Mouse (Mus musculus): ENCODE results near the gene Hist1h2ad. TPM values are rescaled to one million over a fixed set of nuclear protein-coding genes. Genes with fewer than 3 reads are reported as not detected.

Hist1h2ad gene
- polyA plus RNA-seq, 1 experiment from 2014 or later: 4.2 TPM

GRCm38 (mm10) chr13:23576351-23576881, 2.2 kb downstream of the Hist1h2ad start:
- WGBS: 5% methylated on average over 7 of the region's 7 CpGs
- Histone ChIP-seq H3K4me3 (ENCODE audit: low read depth, low read length) (peak overlapping the region; percentile 38), H3K27ac (ENCODE audit: low read depth) (peak overlapping the region; percentile 80), H3K9me3 (ENCODE audit: control insufficient read depth, low read length) (no peaks in the 10 kb centered on the region), H3K27me3 (replicated peaks; ENCODE audit: control insufficient read depth, insufficient read depth, low read length) (no peaks in the 10 kb centered on the region), H3K4me2 (ENCODE audit: low read length) (peak overlapping the region; percentile 80), H3K36me3 (ENCODE audit: control insufficient read depth, insufficient read depth, low read length) (no peaks in the 10 kb centered on the region), H3K4me1 (replicated peaks; ENCODE audit: control insufficient read depth, insufficient read depth, low read length) (peaks cover 14% of the 10 kb centered on the region), H3K9ac (ENCODE audit: low read length) (peak overlapping the region; percentile 86)
- DNase-seq (ENCODE audit: low spot score): peak; percentile 74
- no peak for ATAC-seq (replicated peaks; ENCODE audit: low FRiP score, low TSS enrichment, low read depth)

GRCm38 (mm10) chr13:23576906-23577639, 2.9 kb downstream of the Hist1h2ad start:
- WGBS: 31% methylated on average over 6 of the region's 6 CpGs
- Histone ChIP-seq H3K4me3 (ENCODE audit: low read depth, low read length) (peak overlapping the region; percentile 38), H3K9ac (ENCODE audit: low read length) (peak overlapping the region; percentile 86), H3K27ac (ENCODE audit: low read depth) (peak overlapping the region; percentile 80), H3K36me3 (ENCODE audit: control insufficient read depth, insufficient read depth, low read length) (no peaks in the 10 kb centered on the region), H3K4me2 (ENCODE audit: low read length) (peak overlapping the region; percentile 80), H3K27me3 (replicated peaks; ENCODE audit: control insufficient read depth, insufficient read depth, low read length) (no peaks in the 10 kb centered on the region), H3K9me3 (ENCODE audit: control insufficient read depth, low read length) (no peaks in the 10 kb centered on the region), H3K4me1 (replicated peaks; ENCODE audit: control insufficient read depth, insufficient read depth, low read length) (peaks cover 14% of the 10 kb centered on the region)
- ATAC-seq (replicated peaks; ENCODE audit: low FRiP score, low TSS enrichment, low read depth): no peak
- DNase-seq (ENCODE audit: low spot score): peak; percentile 49

DNA sequence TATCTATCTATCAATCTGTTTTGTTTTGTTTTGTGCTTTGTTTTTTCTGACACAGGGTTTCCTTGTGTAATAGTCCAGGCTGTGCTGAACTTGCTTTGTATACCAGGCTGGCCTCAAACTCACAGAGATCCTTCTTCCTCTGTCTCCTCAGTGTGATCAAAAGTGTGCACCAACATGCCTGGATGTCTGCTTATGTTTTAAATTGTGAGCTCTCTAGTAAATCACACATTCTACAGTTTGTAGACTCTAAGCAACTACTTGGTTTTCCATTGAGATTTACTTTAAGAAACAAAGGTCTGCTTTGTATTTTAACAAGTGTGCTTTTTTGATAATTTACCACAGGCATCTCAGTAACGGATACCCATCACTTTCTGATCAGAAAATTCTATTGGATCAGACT, 3.7 kb downstream of the Hist1h2ad start:
- H3K9me3 ChIP-seq (ENCODE audit: control insufficient read depth, low read length): no peaks in the 10 kb centered on the region
- H3K9ac ChIP-seq (ENCODE audit: low read length): no peak overlapping the region
- no peak overlapping the region for H3K27ac ChIP-seq (ENCODE audit: low read depth)
- H3K27me3 ChIP-seq (replicated peaks; ENCODE audit: control insufficient read depth, insufficient read depth, low read length): no peaks in the 10 kb centered on the region
- no peaks in the 10 kb centered on the region for H3K36me3 ChIP-seq (ENCODE audit: control insufficient read depth, insufficient read depth, low read length)
- no peak overlapping the region for H3K4me3 ChIP-seq (ENCODE audit: low read depth, low read length)
- no peak overlapping the region for H3K4me2 ChIP-seq (ENCODE audit: low read length)
- WGBS: 98% methylated on average over 1 of the region's 1 CpGs
- peaks cover 18% of the 10 kb centered on the region for H3K4me1 ChIP-seq (replicated peaks; ENCODE audit: control insufficient read depth, insufficient read depth, low read length)
- DNase-seq (ENCODE audit: low spot score) (peak; percentile 41), ATAC-seq (replicated peaks; ENCODE audit: low FRiP score, low TSS enrichment, low read depth) (no peak)

- peak within 1 kb of the TSS; percentile 73 for H3K4me2 ChIP-seq (ENCODE audit: low read length)
- peak within 1 kb of the TSS; percentile 81 for H3K9ac ChIP-seq (ENCODE audit: low read length)
- ATAC-seq (replicated peaks; ENCODE audit: low FRiP score, low TSS enrichment, low read depth): peak; percentile 88
- H3K27ac ChIP-seq (ENCODE audit: low read depth): peak within 1 kb of the TSS; percentile 99
- H3K4me3 ChIP-seq (ENCODE audit: low read depth, low read length): peak within 1 kb of the TSS; percentile 46
- no peaks in the 10 kb centered on the region for H3K36me3 ChIP-seq (ENCODE audit: control insufficient read depth, insufficient read depth, low read length)
- peak; percentile 100 for DNase-seq (ENCODE audit: low spot score)
- H3K9me3 ChIP-seq (ENCODE audit: control insufficient read depth, low read length): no peaks in the 10 kb centered on the region
- peaks cover 28% of the 10 kb centered on the region for H3K4me1 ChIP-seq (replicated peaks; ENCODE audit: control insufficient read depth, insufficient read depth, low read length)
- no peaks in the 10 kb centered on the region for H3K27me3 ChIP-seq (replicated peaks; ENCODE audit: control insufficient read depth, insufficient read depth, low read length)
- WGBS: under 1% methylated on average over 43 of the region's 43 CpGs
These were observed 7.4 kb downstream of the Hist1h2ad start, which contains the start of gene Hist1h4d for GRCm38 (mm10) chr13:23581408-23582218. TSS of gene Hist1h4d (plus strand) at chr13:23581598.

DNA sequence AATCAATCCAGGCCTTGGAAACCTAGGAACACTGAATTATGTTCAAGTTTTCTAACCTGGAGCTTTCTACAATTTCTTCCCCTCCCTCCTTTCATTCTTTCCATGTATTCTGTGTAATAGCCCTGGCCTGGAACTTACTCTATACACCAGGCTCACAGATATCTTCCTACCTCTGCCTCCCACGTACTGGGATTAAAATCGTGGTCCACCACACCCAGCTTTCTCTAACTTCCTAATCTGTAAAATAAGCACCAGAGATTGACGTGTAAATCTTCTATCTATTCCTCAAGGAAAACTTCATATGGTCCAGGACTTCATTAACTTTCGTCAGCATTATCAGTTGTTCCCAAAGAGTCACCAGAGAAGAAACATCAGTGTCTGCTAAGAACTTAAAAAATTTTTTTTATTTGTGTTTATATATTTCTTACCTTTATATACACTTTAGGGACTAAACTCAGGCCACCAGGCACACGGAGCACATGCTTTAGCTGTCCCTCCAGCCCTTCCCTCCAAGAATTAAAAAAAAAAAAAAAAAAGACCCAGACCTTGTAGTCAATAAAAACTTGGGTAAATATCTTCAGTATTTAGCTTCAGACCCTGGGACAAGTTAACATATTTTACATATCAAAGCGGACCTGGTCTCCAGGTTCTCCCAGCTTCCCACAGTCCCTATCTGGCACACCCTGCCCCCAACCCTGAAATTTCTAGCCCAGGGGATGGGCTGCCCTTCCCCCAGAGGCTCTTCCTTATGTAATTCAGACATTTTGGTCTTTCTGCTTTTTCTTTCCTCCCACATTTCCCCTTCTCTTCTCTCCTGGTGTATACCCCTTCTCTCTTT, 8.3 kb downstream of the Hist1h2ad start:
- WGBS: 7% methylated on average over 6 of the region's 6 CpGs
- no peaks in the 10 kb centered on the region for H3K9me3 ChIP-seq (ENCODE audit: control insufficient read depth, low read length)
- no peaks in the 10 kb centered on the region for H3K27me3 ChIP-seq (replicated peaks; ENCODE audit: control insufficient read depth, insufficient read depth, low read length)
- peak overlapping the region; percentile 81 for H3K9ac ChIP-seq (ENCODE audit: low read length)
- peaks cover 24% of the 10 kb centered on the region for H3K4me1 ChIP-seq (replicated peaks; ENCODE audit: control insufficient read depth, insufficient read depth, low read length)
- peak overlapping the region; percentile 99 for H3K27ac ChIP-seq (ENCODE audit: low read depth)
- peak overlapping the region; percentile 73 for H3K4me2 ChIP-seq (ENCODE audit: low read length)
- peak; percentile 58 for DNase-seq (ENCODE audit: low spot score)
- peak overlapping the region; percentile 46 for H3K4me3 ChIP-seq (ENCODE audit: low read depth, low read length)
- H3K36me3 ChIP-seq (ENCODE audit: control insufficient read depth, insufficient read depth, low read length): no peaks in the 10 kb centered on the region
- ATAC-seq (replicated peaks; ENCODE audit: low FRiP score, low TSS enrichment, low read depth): no peak

- ATAC-seq (replicated peaks; ENCODE audit: low FRiP score, low TSS enrichment, low read depth): no peak
- no peak overlapping the region; the same call in 1 of the 2 replicates for H3K9ac ChIP-seq (ENCODE audit: low read length)
- H3K27ac ChIP-seq (ENCODE audit: low read depth): peak overlapping the region; percentile 99
- no peaks in the 10 kb centered on the region for H3K27me3 ChIP-seq (replicated peaks; ENCODE audit: control insufficient read depth, insufficient read depth, low read length)
- H3K4me2 ChIP-seq (ENCODE audit: low read length): peak overlapping the region; percentile 94
- DNase-seq (ENCODE audit: low spot score): peak; percentile 51
- H3K4me3 ChIP-seq (ENCODE audit: low read depth, low read length): no peak overlapping the region
- no peaks in the 10 kb centered on the region for H3K36me3 ChIP-seq (ENCODE audit: control insufficient read depth, insufficient read depth, low read length)
- peaks cover 24% of the 10 kb centered on the region for H3K4me1 ChIP-seq (replicated peaks; ENCODE audit: control insufficient read depth, insufficient read depth, low read length)
- H3K9me3 ChIP-seq (ENCODE audit: control insufficient read depth, low read length): no peaks in the 10 kb centered on the region
These were observed 9.3 kb downstream of the Hist1h2ad start for GRCm38 (mm10) chr13:23583387-23584068.

DNA sequence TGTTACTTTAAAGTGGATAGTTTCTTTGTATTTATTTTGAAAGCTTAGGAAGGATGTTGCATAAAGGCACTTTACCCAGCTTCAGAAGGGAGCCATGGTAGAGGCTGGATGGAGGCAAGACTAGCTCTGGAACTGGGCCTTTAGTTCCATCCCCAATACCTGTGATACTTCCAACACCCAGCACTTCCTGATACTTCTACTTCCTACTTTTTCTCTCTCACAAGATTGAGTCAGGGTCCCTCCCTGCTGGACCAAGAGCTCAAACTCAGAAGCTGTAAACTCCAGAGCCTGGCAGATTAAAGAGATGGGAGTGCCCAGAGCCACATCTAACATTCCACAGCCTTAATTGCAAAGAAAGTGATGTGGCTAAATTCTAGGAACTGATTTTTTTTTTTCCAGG, 10.2 kb downstream of the Hist1h2ad start:
- no peaks in the 10 kb centered on the region for H3K36me3 ChIP-seq (ENCODE audit: control insufficient read depth, insufficient read depth, low read length)
- peak overlapping the region; percentile 88 for H3K9ac ChIP-seq (ENCODE audit: low read length)
- peaks cover 24% of the 10 kb centered on the region for H3K4me1 ChIP-seq (replicated peaks; ENCODE audit: control insufficient read depth, insufficient read depth, low read length)
- no peaks in the 10 kb centered on the region for H3K27me3 ChIP-seq (replicated peaks; ENCODE audit: control insufficient read depth, insufficient read depth, low read length)
- peak; percentile 49 for DNase-seq (ENCODE audit: low spot score)
- peak overlapping the region; percentile 94 for H3K4me2 ChIP-seq (ENCODE audit: low read length)
- H3K27ac ChIP-seq (ENCODE audit: low read depth): peak overlapping the region; percentile 99
- H3K9me3 ChIP-seq (ENCODE audit: control insufficient read depth, low read length): no peaks in the 10 kb centered on the region
- peak overlapping the region; percentile 55 for H3K4me3 ChIP-seq (ENCODE audit: low read depth, low read length)
- no peak for ATAC-seq (replicated peaks; ENCODE audit: low FRiP score, low TSS enrichment, low read depth)

All from intestine, embryonic 14.5 days (tissue).